ENCODE assay signal across 14 mouse cellular contexts in the genomic region with DNA sequence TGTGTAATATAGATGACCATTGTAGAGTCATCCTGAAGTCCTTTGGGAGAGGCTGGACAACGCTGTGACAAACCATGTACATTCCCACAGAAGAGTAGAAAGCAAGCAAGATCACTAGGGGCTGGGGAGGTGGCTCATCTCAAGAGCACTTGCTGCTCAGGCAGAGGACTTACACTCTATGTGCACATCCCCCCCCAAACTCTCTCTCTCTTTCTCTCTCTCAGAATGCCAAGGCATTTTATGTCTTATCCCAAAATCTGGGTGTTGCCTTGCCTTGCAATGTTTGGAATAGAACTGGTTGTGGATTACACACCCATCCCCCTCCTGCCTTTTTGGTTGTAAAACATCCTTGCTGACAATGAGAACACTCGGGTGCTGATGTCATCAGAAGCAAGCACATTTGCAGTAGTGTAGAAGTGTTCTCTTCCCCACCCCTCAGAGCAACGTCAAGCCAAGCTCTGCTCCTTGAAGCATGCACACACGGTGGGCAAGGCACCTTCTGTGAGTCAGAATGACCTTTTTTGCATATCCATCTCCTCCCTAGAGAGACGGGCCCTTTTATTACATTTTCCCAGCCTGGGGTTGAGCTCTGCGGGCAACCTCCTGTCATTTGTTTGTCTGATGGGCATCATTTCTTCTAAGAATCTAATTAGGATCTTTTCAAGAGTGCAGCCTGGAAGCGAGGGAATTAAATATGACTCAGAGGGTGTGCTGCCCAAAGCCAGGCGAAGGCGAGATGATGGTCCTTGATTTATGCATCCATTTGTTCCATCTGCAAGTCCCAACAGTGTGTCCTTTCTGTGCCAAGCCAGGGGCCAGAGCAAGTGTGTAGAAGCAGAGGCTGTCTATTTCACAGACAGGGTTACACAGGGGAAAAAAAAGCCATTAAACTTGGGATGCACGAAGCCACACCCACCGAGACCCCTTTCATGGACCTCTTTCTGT. TPM values are rescaled to one million over a fixed set of nuclear protein-coding genes. Genes with fewer than 3 reads are reported as not detected.
DNase-seq lines count a peak whose midpoint lies in the region; TF ChIP-seq lines count a peak whose summit lies in the region.
"Had no signal": no experiment of that assay in that cellular context is flagged by ENCODE, and none has a peak within 500 bp of the region (broad histone marks: within the 10 kb centered on the region; RNA-seq: fewer than 3 reads in every experiment).

No protein-coding gene starts in this region.

- no peak for TF ChIP-seq EP300 in heart, adult 2 months (IDR thresholded peaks at IDR 0.05; ENCODE audit: insufficient read depth, low read depth, low read length)

- H3K4me1 ChIP-seq in heart, adult 2 months (ENCODE audit: control insufficient read depth, insufficient read depth, low read length), result peaks cover 10% of the 10 kb centered on the region

- no peaks in the 10 kb centered on the region for H3K36me3 ChIP-seq in heart, adult 2 months (ENCODE audit: control insufficient read depth, insufficient read depth, low read length)
- H3K36me3 ChIP-seq: embryonic facial prominence, embryonic 13.5 days; heart, embryonic 12.5 days; limb, embryonic 10.5 days had no signal

- no peak overlapping the region for H3K9ac ChIP-seq in heart, adult 2 months (ENCODE audit: low read depth, low read length)
- H3K9ac ChIP-seq: embryonic facial prominence, embryonic 13.5 days; heart, embryonic 12.5 days had no signal

- H3K27me3 ChIP-seq in heart, adult 2 months (ENCODE audit: control insufficient read depth, insufficient read depth, low read length), result no peaks in the 10 kb centered on the region
- H3K27me3 ChIP-seq: embryonic facial prominence, embryonic 13.5 days; heart, embryonic 12.5 days had no signal

- intact Hi-C loops in heart, adult 2 months (cut with DNase I), result no loop called here

- no peaks in the 10 kb centered on the region for H3K79me2 ChIP-seq in heart, adult 2 months (replicated peaks; ENCODE audit: control insufficient read depth, insufficient read depth, low read length)

- TF ChIP-seq POLR2A in heart, adult 2 months (IDR thresholded peaks at IDR 0.05; ENCODE audit: insufficient read depth, low read depth, low read length), result no peak

- no peak for TF ChIP-seq CTCF in heart, adult 2 months (IDR thresholded peaks at IDR 0.05)

- whole genome bisulfite sequencing in heart, adult 2 months, result 66% methylated on average over 11 of the region's 11 CpGs

- H3K27ac ChIP-seq in heart, adult 2 months, result no peak overlapping the region
- H3K27ac ChIP-seq: embryonic facial prominence, embryonic 13.5 days; limb, embryonic 10.5 days had no signal

- H3K4me3 ChIP-seq in heart, adult 2 months, result no peak overlapping the region
- H3K4me3 ChIP-seq: embryonic facial prominence, embryonic 13.5 days; heart, embryonic 12.5 days; limb, embryonic 10.5 days had no signal

- DNase-seq in gastrocnemius, adult 18-20 months (ENCODE audit: low spot score), result peak; percentile 22
- DNase-seq in gastrocnemius, adult 8-10 months (ENCODE audit: low spot score in 2 of 2), result no peak
- DNase-seq in urinary bladder, postnatal 14 days (ENCODE audit: low spot score), result peak; percentile 36
- no peak for DNase-seq in urinary bladder, postnatal 36 days (ENCODE audit: low spot score in 2 of 2)
- peak; percentile 68 for DNase-seq in lung, postnatal 36 days
- DNase-seq in heart, adult 2 months, result no peak
- no peak for DNase-seq in adrenal gland, adult 18-20 months (ENCODE audit: low spot score in 2 of 2)
- DNase-seq in layer of hippocampus, postnatal 36 days, result no peak
- DNase-seq: B cell, adult 2 months; cerebellum, postnatal 10 days; kidney, adult 11 months had no signal

RNA-seq across cellular contexts. Expression of a gene that starts 15.1 kb away (rescaled TPM):
- total RNA-seq in gastrocnemius, adult 18-20 months (2021), result under 1 TPM; 0.25 to 0.52 TPM
- total RNA-seq in gastrocnemius, adult 8-10 months (2022), result under 1 TPM in 2 of 4 experiments, not detected in 2; 0.12 to 0.72 TPM
- total RNA-seq in heart, adult 2 months (2021), result 1 to 10 TPM; 1.0 to 1.4 TPM
- 1.8 and 3.2 TPM in 2 replicates for polyA plus RNA-seq in heart, adult 2 months (2012; rRNA removed)
- 1 to 10 TPM; 5.3 to 7.2 TPM for total RNA-seq in adrenal gland, adult 18-20 months (2021)
- 10 to 100 TPM; 87.4 to 92.0 TPM for total RNA-seq in layer of hippocampus, postnatal 36 days (2021)

RNA-seq across cellular contexts. Expression of a gene that starts 28.7 kb away (rescaled TPM):
- 1 to 10 TPM; 5.2 to 8.2 TPM for total RNA-seq in gastrocnemius, adult 18-20 months (2021)
- 1 to 10 TPM; 4.4 to 6.9 (median 4.9) TPM for total RNA-seq in gastrocnemius, adult 8-10 months (2022)
- 10 to 100 TPM; 19.0 to 23.3 TPM for total RNA-seq in heart, adult 2 months (2021)
- polyA plus RNA-seq in heart, adult 2 months (2012; rRNA removed), result 7.9 and 12.1 TPM in 2 replicates
- 10 to 100 TPM; 13.2 to 14.3 TPM for total RNA-seq in adrenal gland, adult 18-20 months (2021)
- 1 to 10 TPM; 3.2 to 3.6 TPM for total RNA-seq in layer of hippocampus, postnatal 36 days (2021)

Comparison
In these comparisons a context has a peak if more than half of its experiments do, and no peak if none do; other contexts are left out.
1. DNase-seq: peak in gastrocnemius, adult 18-20 months (single experiment), urinary bladder, postnatal 14 days (single experiment) and lung, postnatal 36 days (single experiment); none in gastrocnemius, adult 8-10 months (0 of 2), urinary bladder, postnatal 36 days (0 of 2), heart, adult 2 months (0 of 2), adrenal gland, adult 18-20 months (0 of 2) and layer of hippocampus, postnatal 36 days (0 of 2).
2. RNA of a gene that starts 15.1 kb away (total RNA-seq): 87.4 to 92.0 TPM in layer of hippocampus, postnatal 36 days; 5.3 to 7.2 TPM in adrenal gland, adult 18-20 months, 1.0 to 1.4 TPM in heart, adult 2 months, 0.25 to 0.52 TPM in gastrocnemius, adult 18-20 months and 0.12 to 0.72 TPM in gastrocnemius, adult 8-10 months; every median in the first group is over 10 times any median in the second.